Mouse (Mus musculus) intestine, postnatal 0 days (tissue): ENCODE measurements around the gene Sytl3. TPM values are rescaled to one million over a fixed set of nuclear protein-coding genes. Genes with fewer than 3 reads are reported as not detected.

Experiments
- ATAC-seq: fragments of 200-750 bp; cut with Nextera tagmentation; 2 replicates; pipeline ENCODE4 v1.8.0; 2017; ENCODE audit warnings: mild to moderate bottlenecking, moderate TSS enrichment, moderate library complexity
- H3K27ac ChIP-seq: fragments of 300-500 bp; sonication (generic); 2 replicates; pipeline ENCODE4 v1.5.1; 2014; ENCODE audit warnings: mild to moderate bottlenecking, low read depth, low read length, moderate library complexity
- H3K27me3 ChIP-seq: fragments of 300-500 bp; sonication (generic); replicated peaks from 2 replicates; pipeline ENCODE4 v1.6.1; 2014; ENCODE audit warnings: low read length, mixed read lengths; ENCODE audit not compliant: control insufficient read depth, insufficient read depth
- H3K36me3 ChIP-seq: fragments of 300-500 bp; sonication (generic); 2 replicates; pipeline ENCODE4 v1.6.1; 2014; ENCODE audit warnings: mild to moderate bottlenecking, moderate library complexity; ENCODE audit not compliant: control insufficient read depth, insufficient read depth
- H3K4me1 ChIP-seq: fragments of 300-500 bp; sonication (generic); replicated peaks from 2 replicates; pipeline ENCODE4 v1.6.1; 2014; ENCODE audit warnings: antibody characterized with exemption, low read length, mixed read lengths; ENCODE audit not compliant: control insufficient read depth, insufficient read depth
- H3K4me2 ChIP-seq: fragments of 300-500 bp; sonication (generic); replicated peaks from 2 replicates; pipeline ENCODE4 v1.6.1; 2014; ENCODE audit warnings: low read depth, mild to moderate bottlenecking, moderate library complexity
- H3K4me3 ChIP-seq: fragments of 300-500 bp; sonication (generic); 2 replicates; pipeline ENCODE4 v1.5.1; 2014; ENCODE audit warnings: low read depth, low read length
- H3K9ac ChIP-seq: fragments of 300-500 bp; sonication (generic); 2 replicates; pipeline ENCODE4 v1.6.1; 2014; ENCODE audit warnings: mild to moderate bottlenecking, low read depth, low read length
- H3K9me3 ChIP-seq: fragments of 300-500 bp; sonication (generic); 2 replicates; pipeline ENCODE4 v1.6.1; 2016; ENCODE audit warnings: mixed run types; ENCODE audit not compliant: control insufficient read depth
- CTCF ChIP-seq: sonication (generic); IDR thresholded peaks from 2 replicates; pipeline ENCODE4 v1.5.1; 2016; ENCODE audit warnings: low read depth, mild to moderate bottlenecking, control low read depth, antibody characterized with exemption, moderate library complexity
- WGBS: fragments of 180-500 bp; shearing (Covaris S2); extraction: QIAGEN DNeasy Blood & Tissue Kit; methylation state at CpG from one replicate; pipeline ENCODE4 v1.1.7; 2014; 5-methylcytosine and 5-hydroxymethylcytosine counted together
- polyA plus RNA-seq: library from polyadenylated mRNA; unstranded; fragments of >200 nt; fragmentation: Nextera tagmentation; extraction: Ambion mirVana; gene quantifications from 2 replicates; pipeline ENCODE4 v1.2.1, GENCODE M21; 2015

The Sytl3 gene
- polyA plus RNA-seq, 1 experiment from 2014 or later: 11.0 TPM

- Histone ChIP-seq H3K9ac (no peak overlapping the region; the same call in 1 of the 2 replicates), H3K36me3 (peaks cover 87% of the 10 kb centered on the region), H3K27ac (peak overlapping the region; percentile 54; the same call in 1 of the 2 replicates), H3K27me3 (no peaks in the 10 kb centered on the region), H3K4me3 (no peak overlapping the region), H3K4me2 (no peak overlapping the region; the same call in 1 of the 2 replicates), H3K9me3 (no peaks in the 10 kb centered on the region), H3K4me1 (peaks cover 13% of the 10 kb centered on the region)
- TF ChIP-seq CTCF: no peak
- no peak for ATAC-seq
- 54% methylated on average over 32 of the region's 33 CpGs for WGBS
Measured at GRCm38 (mm10) chr17:6742083-6743038, 83.5 kb downstream of the Sytl3 start.

DNA sequence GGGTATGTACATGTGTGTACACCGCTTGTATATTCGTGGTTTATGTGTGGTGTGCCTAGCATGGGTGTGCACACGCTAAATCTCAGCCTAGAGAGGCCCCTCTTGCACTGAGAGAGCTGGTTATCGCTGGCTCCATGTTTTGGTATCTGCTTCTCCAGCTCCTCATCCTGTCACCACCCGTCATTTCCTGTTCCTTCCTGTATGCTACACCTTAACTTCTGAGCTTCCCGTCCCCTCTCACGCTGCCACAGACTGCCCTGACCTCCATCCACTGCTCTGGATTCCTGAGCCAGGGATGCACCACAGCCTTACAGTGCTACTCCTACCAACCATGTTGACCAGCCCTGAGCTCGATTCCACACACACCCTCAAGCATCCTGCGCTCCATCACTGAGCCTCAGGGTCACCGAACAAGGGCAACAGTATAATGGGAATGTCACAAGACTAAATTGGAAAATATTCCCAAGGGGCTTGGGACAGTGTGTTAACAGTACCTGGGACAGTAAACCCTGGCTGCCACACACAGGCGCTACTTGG lies 84.2 kb downstream of the Sytl3 start:
- H3K4me1 ChIP-seq: peaks cover 13% of the 10 kb centered on the region
- no peak overlapping the region for H3K4me2 ChIP-seq
- H3K27me3 ChIP-seq: no peaks in the 10 kb centered on the region
- H3K36me3 ChIP-seq: peaks cover 86% of the 10 kb centered on the region
- ATAC-seq: no peak
- no peak for TF ChIP-seq CTCF
- no peak overlapping the region for H3K4me3 ChIP-seq
- WGBS: 77% methylated on average over 11 of the region's 11 CpGs
- no peaks in the 10 kb centered on the region for H3K9me3 ChIP-seq
- H3K27ac ChIP-seq: peak overlapping the region; percentile 54
- H3K9ac ChIP-seq: no peak overlapping the region

DNA sequence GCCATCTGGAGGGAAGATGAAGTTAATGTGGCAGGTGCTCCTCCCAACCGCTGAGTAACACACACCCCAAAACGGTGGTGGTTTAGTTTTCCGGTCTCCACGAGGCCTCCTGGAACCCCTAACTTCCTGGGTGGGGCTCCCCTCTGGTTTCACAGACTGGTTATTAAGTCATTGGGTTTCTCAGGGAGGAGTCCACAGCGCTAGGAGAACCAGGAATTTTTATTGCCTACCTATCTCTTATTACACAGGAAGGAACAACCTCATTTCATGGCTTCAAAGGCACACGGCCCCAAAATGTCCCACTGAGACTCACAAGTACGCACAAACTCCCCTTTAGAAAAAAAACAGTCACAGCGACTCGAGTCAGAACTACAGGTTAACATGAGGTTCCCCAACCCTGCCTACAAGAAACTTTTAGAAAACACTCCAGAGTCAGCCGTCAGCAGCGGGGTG lies 84.9 kb downstream of the Sytl3 start:
- no peak for TF ChIP-seq CTCF
- H3K4me2 ChIP-seq: 0 out of 2 replicates have a peak overlapping the region, but pooled peaks have one; percentile 9
- no peak overlapping the region for H3K9ac ChIP-seq
- H3K4me3 ChIP-seq: no peak overlapping the region
- H3K27ac ChIP-seq: peak overlapping the region; percentile 54
- peaks cover 13% of the 10 kb centered on the region for H3K4me1 ChIP-seq
- peak; percentile 60 for ATAC-seq
- no peaks in the 10 kb centered on the region for H3K9me3 ChIP-seq
- H3K36me3 ChIP-seq: peaks cover 85% of the 10 kb centered on the region
- 27% methylated on average over 11 of the region's 11 CpGs for WGBS
- H3K27me3 ChIP-seq: no peaks in the 10 kb centered on the region

- H3K27me3 ChIP-seq: no peaks in the 10 kb centered on the region
- H3K9ac ChIP-seq: no peak overlapping the region
- peak overlapping the region; percentile 54 for H3K27ac ChIP-seq
- H3K4me3 ChIP-seq: no peak overlapping the region
- no peak for TF ChIP-seq CTCF
- WGBS: 52% methylated on average over 9 of the region's 9 CpGs
- no peak for ATAC-seq
- peaks cover 13% of the 10 kb centered on the region for H3K4me1 ChIP-seq
- 0 out of 2 replicates have a peak overlapping the region, but pooled peaks have one; percentile 9 for H3K4me2 ChIP-seq
- no peaks in the 10 kb centered on the region for H3K9me3 ChIP-seq
- H3K36me3 ChIP-seq: peaks cover 84% of the 10 kb centered on the region
Measured at GRCm38 (mm10) chr17:6744366-6744765, 85.5 kb downstream of the Sytl3 start.

DNA sequence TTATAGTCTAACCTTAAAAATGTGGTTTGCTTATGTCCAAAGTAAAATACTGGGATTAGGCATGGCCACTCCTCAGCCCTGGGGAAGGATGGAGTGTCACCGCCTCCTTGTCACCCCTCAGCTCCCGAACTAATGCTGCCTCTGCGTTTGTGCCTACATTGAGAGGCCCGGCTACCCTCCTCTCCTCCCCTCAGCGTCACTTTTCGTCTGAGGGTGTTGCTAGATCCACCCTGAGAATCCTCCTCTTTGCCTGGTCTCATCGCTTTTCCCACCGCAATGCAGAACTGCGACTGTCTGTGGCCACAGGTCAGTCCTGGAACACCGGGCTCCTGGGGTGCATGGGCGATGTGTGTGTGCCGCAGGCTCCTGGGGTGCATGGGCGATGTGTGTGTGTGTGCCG lies 86.0 kb downstream of the Sytl3 start:
- WGBS: 84% methylated on average over 14 of the region's 14 CpGs
- no peak for TF ChIP-seq CTCF
- H3K27ac ChIP-seq: no peak overlapping the region; the same call in 1 of the 2 replicates
- H3K27me3 ChIP-seq: no peaks in the 10 kb centered on the region
- H3K4me1 ChIP-seq: peaks cover 13% of the 10 kb centered on the region
- H3K4me2 ChIP-seq: no peak overlapping the region
- no peak overlapping the region for H3K4me3 ChIP-seq
- no peak overlapping the region for H3K9ac ChIP-seq
- H3K9me3 ChIP-seq: no peaks in the 10 kb centered on the region
- peaks cover 84% of the 10 kb centered on the region for H3K36me3 ChIP-seq
- no peak for ATAC-seq

GRCm38 (mm10) chr17:6745503-6745902 lies 86.6 kb downstream of the Sytl3 start:
- H3K9me3 ChIP-seq: no peaks in the 10 kb centered on the region
- H3K27me3 ChIP-seq: no peaks in the 10 kb centered on the region
- no peak overlapping the region for H3K9ac ChIP-seq
- H3K36me3 ChIP-seq: peaks cover 81% of the 10 kb centered on the region
- WGBS: 78% methylated on average over 5 of the region's 5 CpGs
- H3K4me1 ChIP-seq: peaks cover 13% of the 10 kb centered on the region
- H3K4me3 ChIP-seq: no peak overlapping the region
- no peak for ATAC-seq
- peak overlapping the region; percentile 24; the same call in 1 of the 2 replicates for H3K27ac ChIP-seq
- no peak for TF ChIP-seq CTCF
- H3K4me2 ChIP-seq: no peak overlapping the region
